Mouse (Mus musculus): ENCODE measurements around the gene Upk3bl. TPM values are rescaled to one million over a fixed set of nuclear protein-coding genes. Genes with fewer than 3 reads are reported as not detected.

The Upk3bl gene
- polyA plus RNA-seq, 1 experiment = not detected

DNA sequence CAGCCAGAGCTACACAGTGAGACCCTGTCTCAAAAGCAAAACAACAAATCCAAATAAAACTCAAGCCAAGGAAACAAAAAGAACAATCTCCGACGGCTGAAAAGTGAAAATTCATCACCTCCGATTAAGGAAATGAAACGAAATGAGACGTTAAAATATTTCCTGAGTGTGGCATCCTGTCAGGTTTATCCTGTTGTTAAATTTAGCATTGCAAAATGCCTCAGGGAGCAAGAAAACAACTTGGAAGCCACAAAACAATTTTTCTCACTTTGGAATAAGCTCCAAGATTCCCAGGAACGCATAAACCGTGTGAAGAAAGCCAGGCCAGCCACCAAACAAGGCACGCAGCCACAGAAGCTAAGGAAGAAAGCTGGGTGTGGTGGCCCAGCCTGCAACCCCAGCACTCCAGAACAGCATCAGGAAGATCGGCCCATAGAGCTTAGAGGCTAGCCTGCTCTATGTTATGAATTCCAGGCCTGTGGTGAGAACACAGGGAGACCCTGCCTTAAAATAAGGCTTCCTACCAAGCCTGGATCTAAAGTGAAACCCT is 22.8 kb downstream of the Upk3bl start:
- TF ChIP-seq GATA1 (IDR thresholded peaks at IDR 0.05; ENCODE audit: low read length) (no peak), TAL1 (IDR thresholded peaks at IDR 0.05; ENCODE audit: low read length) (no peak)
- no peaks in the 10 kb centered on the region for H3K9me3 ChIP-seq (ENCODE audit: control insufficient read depth, low read length)
- no peaks in the 10 kb centered on the region for H3K4me1 ChIP-seq (ENCODE audit: control insufficient read depth)
- no peak overlapping the region for H3K4me3 ChIP-seq (replicated peaks)
- H3K36me3 ChIP-seq (ENCODE audit: control insufficient read depth) = no peaks in the 10 kb centered on the region
- H3K27me3 ChIP-seq (ENCODE audit: control insufficient read depth) = no peaks in the 10 kb centered on the region

DNA sequence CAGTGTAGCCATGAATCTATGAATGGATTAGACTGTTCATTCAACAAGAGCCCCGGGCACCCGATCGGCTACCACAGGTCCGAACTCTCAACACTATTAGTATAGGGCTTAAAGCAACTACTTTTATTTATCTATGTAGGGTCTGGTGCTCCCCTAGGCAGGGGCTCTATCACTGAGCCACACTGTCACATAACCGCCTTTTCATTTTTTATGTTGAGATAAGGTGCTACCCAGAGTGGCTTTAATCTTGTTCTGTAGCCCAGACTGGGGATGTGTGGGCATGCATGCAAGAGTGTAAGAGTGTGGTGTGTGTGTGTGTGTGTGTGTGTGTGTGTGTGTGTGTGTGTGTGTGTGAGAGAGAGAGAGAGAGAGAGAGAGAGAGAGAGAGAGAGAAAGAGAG is 23.8 kb downstream of the Upk3bl start:
- Histone ChIP-seq H3K27me3 (ENCODE audit: control insufficient read depth) (no peaks in the 10 kb centered on the region), H3K36me3 (ENCODE audit: control insufficient read depth) (no peaks in the 10 kb centered on the region), H3K4me3 (replicated peaks) (no peak overlapping the region), H3K9me3 (ENCODE audit: control insufficient read depth, low read length) (no peaks in the 10 kb centered on the region), H3K4me1 (ENCODE audit: control insufficient read depth) (no peaks in the 10 kb centered on the region)
- TF ChIP-seq GATA1 (IDR thresholded peaks at IDR 0.05; ENCODE audit: low read length) (no peak), TAL1 (IDR thresholded peaks at IDR 0.05; ENCODE audit: low read length) (no peak)

DNA sequence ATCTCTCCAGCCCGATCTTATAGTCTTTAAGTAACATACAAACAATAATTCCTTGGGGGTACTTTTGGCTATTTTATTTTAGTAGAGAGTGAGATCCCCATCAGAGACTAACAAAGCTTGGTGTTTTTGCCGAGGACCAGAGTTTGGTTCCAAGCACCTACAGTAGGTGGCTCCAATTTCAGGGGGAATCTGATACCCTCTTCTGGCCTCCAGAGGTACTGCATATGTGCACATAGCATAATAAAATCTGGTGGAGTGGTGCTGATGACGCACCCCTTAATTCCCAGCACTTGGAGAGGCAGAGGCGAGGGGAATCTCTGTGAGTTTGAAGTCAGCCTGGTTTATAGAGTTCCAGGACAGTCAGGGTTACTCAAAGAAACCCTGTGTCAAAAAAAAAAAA is 28.1 kb downstream of the Upk3bl start:
- H3K9me3 ChIP-seq (ENCODE audit: control insufficient read depth, low read length) = no peaks in the 10 kb centered on the region
- H3K4me3 ChIP-seq (replicated peaks) = no peak overlapping the region
- no peaks in the 10 kb centered on the region for H3K36me3 ChIP-seq (ENCODE audit: control insufficient read depth)
- no peak for TF ChIP-seq GATA1 (IDR thresholded peaks at IDR 0.05; ENCODE audit: low read length)
- no peak for TF ChIP-seq TAL1 (IDR thresholded peaks at IDR 0.05; ENCODE audit: low read length)
- peaks cover 15% of the 10 kb centered on the region for H3K4me1 ChIP-seq (ENCODE audit: control insufficient read depth)
- peaks cover 31% of the 10 kb centered on the region for H3K27me3 ChIP-seq (ENCODE audit: control insufficient read depth)

DNA sequence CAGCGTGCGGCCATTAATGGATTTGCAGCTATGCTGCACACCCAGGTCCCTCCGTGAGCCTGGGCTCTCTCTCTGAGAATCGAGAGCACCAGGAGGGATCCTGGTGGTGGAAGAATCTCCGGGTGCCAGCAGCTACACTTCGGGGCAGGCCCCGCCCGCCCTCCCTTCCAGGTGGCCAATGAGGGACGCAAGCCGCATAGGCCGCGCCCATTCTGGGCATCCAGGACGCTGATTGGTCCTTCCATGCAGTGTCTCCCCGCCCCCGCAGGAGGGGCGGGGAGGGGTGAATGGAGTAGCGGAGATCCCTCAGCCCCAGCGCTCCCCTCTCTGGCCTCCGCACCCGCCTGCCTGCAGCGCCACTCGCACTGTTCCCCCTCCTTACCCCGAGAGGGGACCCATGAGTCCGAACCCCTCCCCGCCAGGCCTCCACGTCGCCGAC is 29.4 kb downstream of the Upk3bl start, which contains the start of gene Rasa4:
Gene Rasa4, plus strand, starts transcription at position 248 of the 439 bp plus-strand sequence.
- Histone ChIP-seq H3K9me3 (ENCODE audit: control insufficient read depth, low read length) (no peaks in the 10 kb centered on the region), H3K4me3 (replicated peaks) (peak within 1 kb of the TSS; percentile 57), H3K36me3 (ENCODE audit: control insufficient read depth) (no peaks in the 10 kb centered on the region), H3K27me3 (ENCODE audit: control insufficient read depth) (peaks cover 31% of the 10 kb centered on the region), H3K4me1 (ENCODE audit: control insufficient read depth) (peaks cover 19% of the 10 kb centered on the region)
- TF ChIP-seq GATA1 (IDR thresholded peaks at IDR 0.05; ENCODE audit: low read length) (no peak), TAL1 (IDR thresholded peaks at IDR 0.05; ENCODE audit: low read length) (no peak)

DNA sequence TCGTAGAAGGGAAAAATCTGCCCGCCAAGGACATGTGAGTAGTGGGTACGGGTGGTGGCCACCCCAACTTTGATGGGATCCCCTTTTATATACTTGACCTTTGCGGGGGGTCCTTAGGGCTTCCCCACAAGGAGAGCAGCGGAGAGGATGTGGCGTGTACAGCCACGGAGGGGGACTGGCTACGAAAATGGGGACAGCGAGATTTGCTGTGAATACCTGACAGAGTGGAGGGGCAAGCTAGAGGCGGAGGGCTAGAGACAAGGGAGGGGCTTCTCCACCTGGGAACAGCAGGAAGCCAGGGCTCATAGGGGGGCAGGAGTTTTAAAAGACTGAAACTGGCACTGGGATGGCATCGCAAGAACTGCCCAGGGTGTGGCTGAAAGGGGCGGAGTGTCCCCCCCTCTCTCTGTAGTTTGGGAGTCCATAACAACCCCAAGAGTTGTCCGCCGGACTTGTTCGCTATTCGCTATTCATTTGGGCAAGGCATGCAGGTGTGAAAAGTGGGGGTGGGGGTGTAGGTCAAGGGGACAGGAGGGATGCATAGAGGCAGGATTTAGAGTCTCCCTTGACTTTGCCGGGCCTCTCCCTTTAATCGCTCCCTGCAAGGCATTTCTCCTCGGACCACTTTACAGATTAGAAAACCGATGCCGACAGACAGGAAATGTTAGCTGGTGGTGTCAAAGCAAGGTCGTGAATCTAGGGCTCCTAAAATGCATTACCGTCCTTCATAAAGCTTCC is 30.0 kb downstream of the Upk3bl start:
- Histone ChIP-seq H3K9me3 (ENCODE audit: control insufficient read depth, low read length) (no peaks in the 10 kb centered on the region), H3K4me1 (ENCODE audit: control insufficient read depth) (peaks cover 24% of the 10 kb centered on the region), H3K27me3 (ENCODE audit: control insufficient read depth) (peaks cover 34% of the 10 kb centered on the region), H3K36me3 (ENCODE audit: control insufficient read depth) (no peaks in the 10 kb centered on the region), H3K4me3 (replicated peaks) (peak overlapping the region; percentile 57)
- TF ChIP-seq TAL1 (IDR thresholded peaks at IDR 0.05; ENCODE audit: low read length) = no peak

DNA sequence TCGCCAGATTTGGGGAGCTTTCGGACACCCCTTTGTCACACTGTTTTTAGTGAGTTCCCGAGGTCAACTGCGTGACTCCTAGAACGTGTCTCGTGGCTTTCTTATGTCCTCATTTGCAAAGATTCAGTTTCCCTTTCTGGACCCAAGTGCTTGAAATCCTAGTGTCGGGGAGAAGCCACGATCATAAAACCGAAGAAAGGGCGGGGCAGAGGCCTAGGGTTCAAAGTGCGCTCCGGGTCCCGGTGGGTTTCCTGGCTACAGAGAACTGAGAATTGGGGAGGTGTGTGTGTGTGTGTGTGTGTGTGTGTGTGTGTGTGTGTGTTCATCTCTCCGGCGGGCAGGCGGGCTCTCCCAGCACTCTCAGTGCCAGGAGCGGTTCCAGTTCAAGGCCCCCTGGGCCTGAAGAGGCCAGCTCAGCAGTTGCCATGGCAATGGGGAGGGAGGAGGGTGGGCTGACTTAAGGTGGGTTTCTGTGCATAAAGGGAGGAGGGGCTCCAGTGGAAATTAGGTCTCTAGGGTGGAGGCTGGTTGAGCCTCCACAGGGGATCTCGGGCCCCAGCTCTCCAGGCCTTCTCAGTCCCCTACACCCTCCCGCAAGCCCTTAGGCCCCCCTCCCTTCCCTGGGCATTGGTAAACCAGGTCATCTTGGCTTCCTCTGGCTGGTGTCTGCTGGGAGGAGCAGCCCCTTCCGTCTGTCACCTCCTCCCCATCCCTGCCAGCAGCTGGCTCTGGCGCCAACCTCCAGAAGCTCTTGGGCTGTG is 30.8 kb downstream of the Upk3bl start:
- H3K4me1 ChIP-seq (ENCODE audit: control insufficient read depth) = peaks cover 24% of the 10 kb centered on the region
- TF ChIP-seq TAL1 (IDR thresholded peaks at IDR 0.05; ENCODE audit: low read length) (no peak), GATA1 (IDR thresholded peaks at IDR 0.05; ENCODE audit: low read length) (no peak)
- peaks cover 34% of the 10 kb centered on the region for H3K27me3 ChIP-seq (ENCODE audit: control insufficient read depth)
- H3K36me3 ChIP-seq (ENCODE audit: control insufficient read depth) = no peaks in the 10 kb centered on the region
- no peaks in the 10 kb centered on the region for H3K9me3 ChIP-seq (ENCODE audit: control insufficient read depth, low read length)
- H3K4me3 ChIP-seq (replicated peaks) = no peak overlapping the region

DNA sequence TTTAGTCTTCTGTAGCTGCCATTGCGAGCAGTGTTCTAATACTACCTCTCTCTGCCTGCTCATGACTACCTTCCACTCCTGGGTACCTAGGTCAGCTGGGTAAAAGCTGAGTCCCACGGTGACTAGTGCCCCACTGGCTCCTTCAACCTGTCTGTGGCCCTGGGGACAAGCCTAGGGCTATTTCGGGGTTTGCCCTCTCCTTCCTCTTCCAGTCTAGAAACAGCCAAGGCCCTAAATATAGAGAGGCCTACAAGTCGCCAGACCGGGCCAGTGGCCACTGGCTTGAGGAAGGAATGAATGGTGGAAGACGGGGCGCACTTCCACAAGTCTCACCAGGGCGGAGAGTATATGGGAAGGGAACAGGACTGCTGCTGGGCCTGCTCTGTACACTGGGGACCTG is 32.0 kb downstream of the Upk3bl start:
- no peak overlapping the region for H3K4me3 ChIP-seq (replicated peaks)
- H3K36me3 ChIP-seq (ENCODE audit: control insufficient read depth) = no peaks in the 10 kb centered on the region
- peaks cover 24% of the 10 kb centered on the region for H3K4me1 ChIP-seq (ENCODE audit: control insufficient read depth)
- H3K27me3 ChIP-seq (ENCODE audit: control insufficient read depth) = peaks cover 34% of the 10 kb centered on the region
- no peaks in the 10 kb centered on the region for H3K9me3 ChIP-seq (ENCODE audit: control insufficient read depth, low read length)
- no peak for TF ChIP-seq GATA1 (IDR thresholded peaks at IDR 0.05; ENCODE audit: low read length)
- TF ChIP-seq TAL1 (IDR thresholded peaks at IDR 0.05; ENCODE audit: low read length) = no peak

DNA sequence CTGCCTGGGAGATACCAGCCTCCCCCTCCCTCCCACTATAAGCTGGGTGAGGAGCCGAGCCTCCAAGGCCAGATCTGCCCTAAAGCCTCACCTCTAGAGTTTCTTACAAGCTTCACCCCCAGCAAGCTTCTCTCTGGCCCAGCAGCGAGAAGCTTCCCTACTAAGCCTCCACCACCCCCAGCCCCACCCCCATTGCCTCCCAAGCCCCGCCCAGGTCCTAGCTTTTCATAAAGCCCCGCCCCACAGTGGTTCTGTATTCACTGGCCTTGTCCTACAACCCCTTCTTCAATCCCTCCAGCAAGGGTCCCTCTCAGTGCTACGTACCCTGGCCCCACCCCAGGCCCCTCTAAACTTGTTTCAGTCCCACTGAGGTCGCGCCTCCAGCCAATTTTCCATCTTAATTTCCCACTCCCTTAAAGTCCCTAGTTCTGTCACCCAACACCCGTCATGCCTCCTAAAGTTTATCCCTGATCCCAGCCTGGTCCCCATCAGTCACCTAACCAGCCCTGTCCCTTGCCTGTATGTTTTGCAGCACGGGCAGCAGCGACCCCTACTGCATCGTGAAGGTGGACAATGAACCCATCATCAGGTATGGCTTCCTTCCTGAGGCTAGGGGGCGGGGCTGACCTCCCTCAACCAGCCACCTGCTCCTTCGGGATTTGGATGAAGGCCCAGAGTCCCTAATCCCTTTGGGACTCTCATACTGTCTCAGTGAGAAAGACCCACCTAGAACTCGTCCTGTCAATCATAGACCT is 34.7 kb downstream of the Upk3bl start:
- Histone ChIP-seq H3K4me3 (replicated peaks) (no peak overlapping the region), H3K36me3 (ENCODE audit: control insufficient read depth) (no peaks in the 10 kb centered on the region)
- TF ChIP-seq TAL1 (IDR thresholded peaks at IDR 0.05; ENCODE audit: low read length) (no peak), GATA1 (IDR thresholded peaks at IDR 0.05; ENCODE audit: low read length) (no peak)

More for the DNA sequence above, 34.7 kb downstream of the Upk3bl start:
- Histone ChIP-seq H3K4me1 (ENCODE audit: control insufficient read depth) (peaks cover 17% of the 10 kb centered on the region), H3K9me3 (ENCODE audit: control insufficient read depth, low read length) (no peaks in the 10 kb centered on the region), H3K27me3 (ENCODE audit: control insufficient read depth) (peaks cover 31% of the 10 kb centered on the region)
